Mouse (Mus musculus): Measurements from ENCODE around the gene Tmem200a. TPM values are rescaled to one million over a fixed set of nuclear protein-coding genes. Genes with fewer than 3 reads are reported as not detected.

Gene Tmem200a
- polyA plus RNA-seq, 1 experiment from 2014 or later = 13.5 TPM

- no peaks in the 10 kb centered on the region for H3K27me3 ChIP-seq (replicated peaks; ENCODE audit: control insufficient read depth, insufficient read depth, low read length)
- no peak overlapping the region for H3K4me2 ChIP-seq (ENCODE audit: low read depth, low read length)
- H3K4me1 ChIP-seq (ENCODE audit: control insufficient read depth, insufficient read depth, low read length) = no peaks in the 10 kb centered on the region
- H3K9ac ChIP-seq (ENCODE audit: low read depth, low read length) = no peak overlapping the region
- H3K36me3 ChIP-seq (ENCODE audit: control insufficient read depth, insufficient read depth, low read length) = no peaks in the 10 kb centered on the region
- 65% methylated on average over 3 of the region's 3 CpGs for WGBS
- no peak overlapping the region for H3K27ac ChIP-seq (replicated peaks; ENCODE audit: low read depth, low read length)
- H3K4me3 ChIP-seq (ENCODE audit: low read depth, low read length) = no peak overlapping the region
- DNase-seq (ENCODE audit: low spot score) = no peak
- no peaks in the 10 kb centered on the region for H3K9me3 ChIP-seq (ENCODE audit: control insufficient read depth, low read length)
- ATAC-seq (ENCODE audit: low read depth) = no peak; the same call in 1 of the 2 replicates
These were observed 124.1 kb downstream of the Tmem200a start for GRCm38 (mm10) chr10:25954641-25955228.

DNA sequence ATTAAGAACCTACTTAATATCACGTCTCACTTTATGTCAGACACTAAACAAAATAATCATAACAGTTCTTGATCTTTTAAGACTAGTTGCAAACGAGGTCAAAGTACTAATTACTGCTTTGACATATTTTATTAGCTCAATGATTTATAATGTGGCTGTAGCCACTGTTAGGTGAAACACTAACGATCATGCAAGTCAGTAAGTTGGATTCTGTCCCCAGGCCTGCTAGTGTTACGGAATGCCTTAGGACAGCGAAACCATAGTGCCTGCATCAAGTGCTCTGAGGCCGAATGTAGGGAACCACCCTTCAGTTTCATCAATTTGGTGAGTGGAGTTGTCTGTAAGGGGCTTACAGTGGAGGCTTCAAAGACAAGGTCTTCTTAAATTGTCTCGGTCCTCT, 126.0 kb downstream of the Tmem200a start:
- 71% methylated on average over 7 of the region's 7 CpGs for WGBS
- Histone ChIP-seq H3K9me3 (ENCODE audit: control insufficient read depth, low read length) (no peaks in the 10 kb centered on the region), H3K36me3 (ENCODE audit: control insufficient read depth, insufficient read depth, low read length) (no peaks in the 10 kb centered on the region), H3K27ac (replicated peaks; ENCODE audit: low read depth, low read length) (no peak overlapping the region), H3K4me2 (ENCODE audit: low read depth, low read length) (no peak overlapping the region), H3K9ac (ENCODE audit: low read depth, low read length) (no peak overlapping the region), H3K4me1 (ENCODE audit: control insufficient read depth, insufficient read depth, low read length) (no peaks in the 10 kb centered on the region), H3K4me3 (ENCODE audit: low read depth, low read length) (no peak overlapping the region), H3K27me3 (replicated peaks; ENCODE audit: control insufficient read depth, insufficient read depth, low read length) (no peaks in the 10 kb centered on the region)
- ATAC-seq (ENCODE audit: low read depth) (no peak), DNase-seq (ENCODE audit: low spot score) (no peak)

GRCm38 (mm10) chr10:25952150-25952549, 126.7 kb downstream of the Tmem200a start:
- Histone ChIP-seq H3K9ac (ENCODE audit: low read depth, low read length) (no peak overlapping the region), H3K4me3 (ENCODE audit: low read depth, low read length) (no peak overlapping the region), H3K36me3 (ENCODE audit: control insufficient read depth, insufficient read depth, low read length) (no peaks in the 10 kb centered on the region), H3K4me1 (ENCODE audit: control insufficient read depth, insufficient read depth, low read length) (no peaks in the 10 kb centered on the region), H3K27me3 (replicated peaks; ENCODE audit: control insufficient read depth, insufficient read depth, low read length) (no peaks in the 10 kb centered on the region), H3K9me3 (ENCODE audit: control insufficient read depth, low read length) (no peaks in the 10 kb centered on the region), H3K27ac (replicated peaks; ENCODE audit: low read depth, low read length) (no peak overlapping the region), H3K4me2 (ENCODE audit: low read depth, low read length) (no peak overlapping the region)
- DNase-seq (ENCODE audit: low spot score) (no peak), ATAC-seq (ENCODE audit: low read depth) (no peak)
- WGBS = 79% methylated on average over 6 of the region's 6 CpGs

DNA sequence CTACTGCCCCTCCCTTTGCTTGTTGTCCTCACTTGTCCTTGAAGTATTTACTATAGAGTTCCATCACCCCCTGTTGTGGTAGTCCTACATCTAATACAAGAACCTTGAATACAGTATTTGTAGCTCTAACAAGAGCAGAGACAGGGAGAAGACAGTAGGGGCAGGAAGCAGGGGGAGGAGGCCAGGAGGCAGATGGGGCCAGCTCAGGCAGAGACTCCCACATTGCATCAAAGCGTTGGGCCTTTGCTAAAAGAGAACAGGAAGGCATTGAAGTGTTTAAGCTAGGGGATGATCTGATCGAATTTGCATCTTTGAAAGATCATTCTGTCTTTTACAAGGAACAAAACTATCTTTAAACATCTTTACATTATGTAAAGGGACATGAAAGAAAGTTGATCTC, 133.0 kb downstream of the Tmem200a start:
- Histone ChIP-seq H3K4me1 (ENCODE audit: control insufficient read depth, insufficient read depth, low read length) (no peaks in the 10 kb centered on the region), H3K27ac (replicated peaks; ENCODE audit: low read depth, low read length) (no peak overlapping the region), H3K27me3 (replicated peaks; ENCODE audit: control insufficient read depth, insufficient read depth, low read length) (no peaks in the 10 kb centered on the region), H3K4me2 (ENCODE audit: low read depth, low read length) (no peak overlapping the region), H3K9me3 (ENCODE audit: control insufficient read depth, low read length) (no peaks in the 10 kb centered on the region), H3K4me3 (ENCODE audit: low read depth, low read length) (no peak overlapping the region), H3K36me3 (ENCODE audit: control insufficient read depth, insufficient read depth, low read length) (no peaks in the 10 kb centered on the region), H3K9ac (ENCODE audit: low read depth, low read length) (no peak overlapping the region)
- DNase-seq (ENCODE audit: low spot score) (no peak), ATAC-seq (ENCODE audit: low read depth) (no peak)
- WGBS = 64% methylated on average over 2 of the region's 2 CpGs

DNA sequence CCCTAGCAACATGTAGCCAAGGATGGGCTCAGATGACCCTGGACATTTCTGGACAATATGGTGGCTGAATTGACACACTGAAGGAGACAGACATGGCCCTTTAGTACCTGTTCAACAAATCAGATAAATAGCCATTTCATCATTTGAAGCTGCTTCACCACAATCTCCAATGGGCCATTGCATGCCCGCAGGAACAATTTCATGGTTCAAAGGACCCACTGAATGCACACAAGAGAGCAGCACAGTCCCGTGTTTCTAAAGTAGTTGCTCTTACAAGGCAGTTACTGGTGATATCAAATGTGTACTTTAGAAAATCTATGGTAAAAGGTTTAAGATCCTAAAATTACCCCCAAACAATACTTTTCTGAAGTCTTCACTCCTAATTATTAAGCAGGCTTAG, 134.2 kb downstream of the Tmem200a start:
- WGBS = 59% methylated on average over 2 of the region's 2 CpGs
- Histone ChIP-seq H3K9ac (ENCODE audit: low read depth, low read length) (no peak overlapping the region), H3K27ac (replicated peaks; ENCODE audit: low read depth, low read length) (no peak overlapping the region), H3K36me3 (ENCODE audit: control insufficient read depth, insufficient read depth, low read length) (no peaks in the 10 kb centered on the region), H3K4me2 (ENCODE audit: low read depth, low read length) (no peak overlapping the region), H3K4me3 (ENCODE audit: low read depth, low read length) (no peak overlapping the region), H3K27me3 (replicated peaks; ENCODE audit: control insufficient read depth, insufficient read depth, low read length) (no peaks in the 10 kb centered on the region), H3K9me3 (ENCODE audit: control insufficient read depth, low read length) (no peaks in the 10 kb centered on the region), H3K4me1 (ENCODE audit: control insufficient read depth, insufficient read depth, low read length) (no peaks in the 10 kb centered on the region)
- DNase-seq (ENCODE audit: low spot score) (no peak), ATAC-seq (ENCODE audit: low read depth) (no peak)

DNA sequence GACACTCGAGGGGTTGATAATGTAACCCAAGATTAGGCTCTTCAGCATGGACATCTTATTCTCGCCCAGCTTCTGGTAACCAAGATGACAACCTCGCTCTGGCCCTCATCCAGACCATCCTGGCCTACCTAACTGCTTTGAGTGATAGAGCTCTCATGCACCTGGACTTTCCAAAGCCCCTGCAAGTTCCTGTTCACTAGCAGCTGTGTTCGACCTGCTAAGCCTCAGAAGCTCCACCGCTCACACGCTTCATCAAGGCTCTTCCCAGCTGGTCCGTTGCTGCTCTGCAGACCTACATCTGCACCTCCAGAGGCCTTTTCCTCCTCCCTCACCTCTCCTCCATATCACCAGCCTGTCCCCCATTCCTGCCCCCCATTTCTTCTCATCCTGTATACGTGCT, 147.1 kb downstream of the Tmem200a start:
- Histone ChIP-seq H3K9me3 (ENCODE audit: control insufficient read depth, low read length) (no peaks in the 10 kb centered on the region), H3K9ac (ENCODE audit: low read depth, low read length) (no peak overlapping the region), H3K4me3 (ENCODE audit: low read depth, low read length) (no peak overlapping the region), H3K4me1 (ENCODE audit: control insufficient read depth, insufficient read depth, low read length) (peaks cover 30% of the 10 kb centered on the region), H3K36me3 (ENCODE audit: control insufficient read depth, insufficient read depth, low read length) (no peaks in the 10 kb centered on the region), H3K27me3 (replicated peaks; ENCODE audit: control insufficient read depth, insufficient read depth, low read length) (no peaks in the 10 kb centered on the region), H3K27ac (replicated peaks; ENCODE audit: low read depth, low read length) (no peak overlapping the region), H3K4me2 (ENCODE audit: low read depth, low read length) (no peak overlapping the region)
- WGBS = 79% methylated on average over 8 of the region's 8 CpGs
- no peak for DNase-seq (ENCODE audit: low spot score)
- ATAC-seq (ENCODE audit: low read depth) = no peak

- WGBS = 12% methylated on average over 12 of the region's 12 CpGs
- Histone ChIP-seq H3K27me3 (replicated peaks; ENCODE audit: control insufficient read depth, insufficient read depth, low read length) (no peaks in the 10 kb centered on the region), H3K36me3 (ENCODE audit: control insufficient read depth, insufficient read depth, low read length) (no peaks in the 10 kb centered on the region), H3K9me3 (ENCODE audit: control insufficient read depth, low read length) (no peaks in the 10 kb centered on the region), H3K27ac (replicated peaks; ENCODE audit: low read depth, low read length) (peak overlapping the region; percentile 56), H3K4me3 (ENCODE audit: low read depth, low read length) (no peak overlapping the region), H3K9ac (ENCODE audit: low read depth, low read length) (no peak overlapping the region), H3K4me2 (ENCODE audit: low read depth, low read length) (peak overlapping the region; percentile 44), H3K4me1 (ENCODE audit: control insufficient read depth, insufficient read depth, low read length) (peaks cover 30% of the 10 kb centered on the region)
- ATAC-seq (ENCODE audit: low read depth) (peak; percentile 84), DNase-seq (ENCODE audit: low spot score) (peak; percentile 90)
These were observed 149.3 kb downstream of the Tmem200a start for GRCm38 (mm10) chr10:25929401-25930150.

- Histone ChIP-seq H3K9me3 (ENCODE audit: control insufficient read depth, low read length) (no peaks in the 10 kb centered on the region), H3K36me3 (ENCODE audit: control insufficient read depth, insufficient read depth, low read length) (no peaks in the 10 kb centered on the region), H3K27me3 (replicated peaks; ENCODE audit: control insufficient read depth, insufficient read depth, low read length) (no peaks in the 10 kb centered on the region), H3K27ac (replicated peaks; ENCODE audit: low read depth, low read length) (peak overlapping the region; percentile 56), H3K4me2 (ENCODE audit: low read depth, low read length) (peak overlapping the region; percentile 44), H3K4me3 (ENCODE audit: low read depth, low read length) (no peak overlapping the region), H3K9ac (ENCODE audit: low read depth, low read length) (no peak overlapping the region), H3K4me1 (ENCODE audit: control insufficient read depth, insufficient read depth, low read length) (peaks cover 30% of the 10 kb centered on the region)
- DNase-seq (ENCODE audit: low spot score) = peak; percentile 20
- peak; percentile 45 for ATAC-seq (ENCODE audit: low read depth)
- 24% methylated on average over 8 of the region's 8 CpGs for WGBS
These were observed 149.9 kb downstream of the Tmem200a start for GRCm38 (mm10) chr10:25928861-25929368.

- no peak for DNase-seq (ENCODE audit: low spot score)
- no peaks in the 10 kb centered on the region for H3K9me3 ChIP-seq (ENCODE audit: control insufficient read depth, low read length)
- no peaks in the 10 kb centered on the region for H3K36me3 ChIP-seq (ENCODE audit: control insufficient read depth, insufficient read depth, low read length)
- H3K27ac ChIP-seq (replicated peaks; ENCODE audit: low read depth, low read length) = peak overlapping the region; percentile 56
- no peaks in the 10 kb centered on the region for H3K27me3 ChIP-seq (replicated peaks; ENCODE audit: control insufficient read depth, insufficient read depth, low read length)
- ATAC-seq (ENCODE audit: low read depth) = no peak
- H3K4me3 ChIP-seq (ENCODE audit: low read depth, low read length) = no peak overlapping the region
- no peak overlapping the region for H3K4me2 ChIP-seq (ENCODE audit: low read depth, low read length)
- peaks cover 30% of the 10 kb centered on the region for H3K4me1 ChIP-seq (ENCODE audit: control insufficient read depth, insufficient read depth, low read length)
- WGBS = 41% methylated on average over 3 of the region's 3 CpGs
- no peak overlapping the region for H3K9ac ChIP-seq (ENCODE audit: low read depth, low read length)
These were observed 150.4 kb downstream of the Tmem200a start for GRCm38 (mm10) chr10:25928448-25928786.

All from embryonic facial prominence, embryonic 14.5 days (tissue).